Mouse (Mus musculus): ENCODE measurements around the gene Ece1. TPM values are rescaled to one million over a fixed set of nuclear protein-coding genes. Genes with fewer than 3 reads are reported as not detected.
A peak's percentile ranks its signal among the peaks of the same experiment; 100 is the strongest.

Ece1 gene
- polyA plus RNA-seq, 1 experiment from 2014 or later = 48.6 TPM

DNA sequence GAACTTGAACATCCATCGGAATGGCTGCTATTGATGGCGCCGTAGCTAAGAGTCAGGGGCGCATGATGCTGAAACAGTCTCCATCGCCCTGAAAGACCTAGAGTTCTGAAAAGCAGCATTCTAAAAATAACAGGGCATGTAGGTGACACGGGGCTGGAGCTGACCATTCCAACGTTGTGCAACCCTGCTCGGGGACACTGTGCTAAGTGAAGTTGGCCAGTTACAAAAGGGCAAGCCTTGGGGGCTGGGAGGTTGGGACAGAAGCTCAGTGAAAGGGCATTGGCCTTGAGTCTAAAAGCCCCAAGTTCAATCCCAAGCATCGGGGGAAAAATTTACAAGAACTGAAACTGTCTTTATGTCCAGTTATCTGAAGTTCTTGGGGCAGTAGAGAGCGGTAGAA is 81.5 kb downstream of the Ece1 start:
- 89% methylated on average over 10 of the region's 10 CpGs for whole genome bisulfite sequencing
- no peak overlapping the region for H3K4me3 ChIP-seq (replicated peaks; ENCODE audit: low read length)
- H3K4me1 ChIP-seq (ENCODE audit: control insufficient read depth, insufficient read depth, low read length) = no peaks in the 10 kb centered on the region
- H3K27ac ChIP-seq (ENCODE audit: low read length) = no peak overlapping the region
- H3K36me3 ChIP-seq (ENCODE audit: control insufficient read depth, insufficient read depth, low read length) = peaks cover 22% of the 10 kb centered on the region
- H3K9me3 ChIP-seq (replicated peaks; ENCODE audit: control insufficient read depth, low read length) = no peaks in the 10 kb centered on the region
- ATAC-seq (ENCODE audit: insufficient read depth, low FRiP score) = no peak
- no peak overlapping the region for H3K9ac ChIP-seq (ENCODE audit: low read length)
- no peaks in the 10 kb centered on the region for H3K27me3 ChIP-seq (ENCODE audit: control insufficient read depth, insufficient read depth, low read length)
- no peak overlapping the region for H3K4me2 ChIP-seq (ENCODE audit: low read depth, low read length)

DNA sequence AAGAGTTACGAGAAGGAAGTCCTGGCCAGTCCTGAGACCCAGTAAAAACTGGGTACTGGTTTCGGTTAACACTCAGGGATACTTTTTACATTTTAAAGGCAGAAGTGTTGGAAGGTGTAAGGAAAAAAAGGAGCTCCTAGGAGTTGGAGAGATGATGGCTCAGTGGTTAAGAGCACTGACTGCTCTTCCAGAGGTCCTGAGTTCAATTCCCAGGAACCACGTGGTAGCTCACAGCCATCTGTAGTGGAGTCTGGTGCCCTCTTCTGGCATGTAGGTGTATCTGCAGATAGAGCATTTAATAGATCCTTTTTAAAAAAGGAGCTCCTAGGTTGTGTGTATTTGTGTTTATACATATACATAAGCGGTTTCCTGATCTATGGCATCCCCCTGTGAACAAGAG is 83.3 kb downstream of the Ece1 start:
- ATAC-seq (ENCODE audit: insufficient read depth, low FRiP score) = no peak
- H3K9ac ChIP-seq (ENCODE audit: low read length) = no peak overlapping the region
- H3K9me3 ChIP-seq (replicated peaks; ENCODE audit: control insufficient read depth, low read length) = no peaks in the 10 kb centered on the region
- peaks cover 34% of the 10 kb centered on the region for H3K36me3 ChIP-seq (ENCODE audit: control insufficient read depth, insufficient read depth, low read length)
- H3K27me3 ChIP-seq (ENCODE audit: control insufficient read depth, insufficient read depth, low read length) = no peaks in the 10 kb centered on the region
- H3K4me1 ChIP-seq (ENCODE audit: control insufficient read depth, insufficient read depth, low read length) = no peaks in the 10 kb centered on the region
- 74% methylated on average over 4 of the region's 4 CpGs for WGBS
- no peak overlapping the region for H3K27ac ChIP-seq (ENCODE audit: low read length)
- no peak overlapping the region for H3K4me2 ChIP-seq (ENCODE audit: low read depth, low read length)
- no peak overlapping the region for H3K4me3 ChIP-seq (replicated peaks; ENCODE audit: low read length)

DNA sequence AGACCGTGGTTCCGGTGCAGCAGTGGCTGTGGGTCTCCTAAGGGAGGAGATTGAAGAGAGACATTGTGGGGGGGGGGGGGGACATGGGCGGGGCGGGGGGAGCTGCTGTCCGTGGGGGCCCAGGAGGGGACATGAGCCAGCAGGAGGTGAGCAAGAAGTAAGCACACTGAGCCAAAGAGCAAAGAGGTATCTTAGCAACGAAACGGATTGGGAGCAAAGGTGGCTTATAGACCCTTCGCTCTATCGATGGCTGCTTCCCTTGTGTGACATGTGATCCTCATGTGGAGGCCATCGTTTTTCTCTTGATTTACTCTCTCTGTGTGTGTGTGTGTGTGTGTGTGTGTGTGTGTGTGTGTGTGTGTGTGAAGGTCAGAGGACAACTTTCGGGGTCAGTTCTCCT is 84.4 kb downstream of the Ece1 start:
- no peaks in the 10 kb centered on the region for H3K27me3 ChIP-seq (ENCODE audit: control insufficient read depth, insufficient read depth, low read length)
- no peak overlapping the region for H3K9ac ChIP-seq (ENCODE audit: low read length)
- H3K4me3 ChIP-seq (replicated peaks; ENCODE audit: low read length) = no peak overlapping the region
- H3K4me1 ChIP-seq (ENCODE audit: control insufficient read depth, insufficient read depth, low read length) = no peaks in the 10 kb centered on the region
- no peak overlapping the region for H3K4me2 ChIP-seq (ENCODE audit: low read depth, low read length)
- no peaks in the 10 kb centered on the region for H3K9me3 ChIP-seq (replicated peaks; ENCODE audit: control insufficient read depth, low read length)
- peaks cover 31% of the 10 kb centered on the region for H3K36me3 ChIP-seq (ENCODE audit: control insufficient read depth, insufficient read depth, low read length)
- H3K27ac ChIP-seq (ENCODE audit: low read length) = no peak overlapping the region
- ATAC-seq (ENCODE audit: insufficient read depth, low FRiP score) = no peak
- WGBS = 77% methylated on average over 11 of the region's 11 CpGs

DNA sequence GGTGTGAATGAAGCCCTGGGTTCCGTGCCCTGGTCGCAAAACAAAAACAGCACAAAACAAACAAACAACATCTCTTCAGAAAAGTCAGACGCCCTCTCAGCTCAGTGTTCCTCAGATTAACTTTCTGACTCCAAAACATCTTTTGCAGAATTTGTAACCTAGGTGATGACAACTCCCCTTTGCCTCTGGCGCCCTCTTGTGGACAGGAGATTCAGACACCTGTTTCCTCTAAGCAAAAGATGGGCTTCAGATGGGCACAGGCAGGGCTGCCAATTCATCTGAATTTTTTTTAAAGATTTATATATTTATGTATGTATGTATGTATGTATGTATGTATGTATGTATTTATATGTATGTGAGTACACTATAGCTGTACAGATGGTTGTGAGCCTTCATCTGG is 90.8 kb downstream of the Ece1 start:
- Histone ChIP-seq H3K4me2 (ENCODE audit: low read depth, low read length) (no peak overlapping the region), H3K27ac (ENCODE audit: low read length) (no peak overlapping the region), H3K9me3 (replicated peaks; ENCODE audit: control insufficient read depth, low read length) (no peaks in the 10 kb centered on the region), H3K27me3 (ENCODE audit: control insufficient read depth, insufficient read depth, low read length) (no peaks in the 10 kb centered on the region), H3K4me3 (replicated peaks; ENCODE audit: low read length) (no peak overlapping the region), H3K4me1 (ENCODE audit: control insufficient read depth, insufficient read depth, low read length) (no peaks in the 10 kb centered on the region), H3K36me3 (ENCODE audit: control insufficient read depth, insufficient read depth, low read length) (peaks cover 28% of the 10 kb centered on the region), H3K9ac (ENCODE audit: low read length) (no peak overlapping the region)
- ATAC-seq (ENCODE audit: insufficient read depth, low FRiP score) = no peak
- 24% methylated on average over 4 of the region's 4 CpGs for WGBS

DNA sequence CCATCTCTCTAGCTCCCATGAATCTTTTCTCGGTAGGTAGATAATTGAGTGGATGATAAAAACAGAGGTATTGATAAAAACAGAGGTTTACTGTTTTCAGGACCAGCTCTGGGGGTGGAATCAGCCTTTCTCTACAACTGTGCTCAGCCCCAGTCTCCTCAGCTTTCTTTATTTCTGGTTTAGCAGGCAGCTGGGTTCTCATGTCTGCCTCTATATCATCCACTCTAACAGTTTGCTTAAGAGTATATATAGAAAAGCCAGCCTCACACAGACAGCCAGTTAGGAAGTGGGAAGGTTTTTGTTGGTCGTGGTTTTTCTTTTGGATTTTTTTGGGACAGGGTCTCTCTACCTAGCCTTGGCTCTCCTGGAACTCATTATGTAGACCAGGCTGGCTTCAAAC is 92.1 kb downstream of the Ece1 start:
- peaks cover 31% of the 10 kb centered on the region for H3K36me3 ChIP-seq (ENCODE audit: control insufficient read depth, insufficient read depth, low read length)
- WGBS = 83% methylated on average over 2 of the region's 2 CpGs
- ATAC-seq (ENCODE audit: insufficient read depth, low FRiP score) = no peak

DNA sequence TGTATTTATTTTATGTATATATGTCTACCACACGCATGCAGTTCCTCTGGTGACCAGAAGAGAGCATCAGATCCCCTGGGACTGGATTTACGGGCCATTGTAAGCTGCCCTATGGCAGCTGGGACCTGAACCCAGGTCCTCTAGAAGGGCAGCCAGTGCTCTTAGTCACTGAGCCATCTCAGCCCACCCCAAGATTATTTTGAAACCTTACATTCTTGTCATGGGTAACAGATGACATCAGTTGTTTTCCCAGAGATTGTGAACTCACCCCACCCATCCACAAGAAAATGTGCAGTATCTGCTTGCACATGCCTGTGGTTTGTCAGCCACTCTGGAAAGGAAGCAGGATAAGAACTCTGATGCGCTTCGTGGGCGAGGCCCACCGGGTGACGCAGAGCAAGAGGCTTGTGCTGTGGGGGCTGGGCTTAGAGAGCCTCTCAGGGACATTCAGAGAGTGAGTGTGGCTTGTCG is 92.9 kb downstream of the Ece1 start:
- Histone ChIP-seq H3K4me3 (replicated peaks; ENCODE audit: low read length) (no peak overlapping the region), H3K9ac (ENCODE audit: low read length) (no peak overlapping the region), H3K27me3 (ENCODE audit: control insufficient read depth, insufficient read depth, low read length) (no peaks in the 10 kb centered on the region), H3K4me1 (ENCODE audit: control insufficient read depth, insufficient read depth, low read length) (no peaks in the 10 kb centered on the region), H3K4me2 (ENCODE audit: low read depth, low read length) (no peak overlapping the region), H3K27ac (ENCODE audit: low read length) (no peak overlapping the region), H3K36me3 (ENCODE audit: control insufficient read depth, insufficient read depth, low read length) (peaks cover 31% of the 10 kb centered on the region), H3K9me3 (replicated peaks; ENCODE audit: control insufficient read depth, low read length) (peaks cover 5% of the 10 kb centered on the region)
- ATAC-seq (ENCODE audit: insufficient read depth, low FRiP score) = peak; percentile 67
- 69% methylated on average over 8 of the region's 8 CpGs for WGBS

More for the DNA sequence above, 92.1 kb downstream of the Ece1 start:
- no peak overlapping the region for H3K9ac ChIP-seq (ENCODE audit: low read length)
- no peaks in the 10 kb centered on the region for H3K4me1 ChIP-seq (ENCODE audit: control insufficient read depth, insufficient read depth, low read length)
- H3K27ac ChIP-seq (ENCODE audit: low read length) = no peak overlapping the region
- H3K4me2 ChIP-seq (ENCODE audit: low read depth, low read length) = no peak overlapping the region
- no peak overlapping the region for H3K4me3 ChIP-seq (replicated peaks; ENCODE audit: low read length)
- H3K9me3 ChIP-seq (replicated peaks; ENCODE audit: control insufficient read depth, low read length) = no peaks in the 10 kb centered on the region
- H3K27me3 ChIP-seq (ENCODE audit: control insufficient read depth, insufficient read depth, low read length) = no peaks in the 10 kb centered on the region

DNA sequence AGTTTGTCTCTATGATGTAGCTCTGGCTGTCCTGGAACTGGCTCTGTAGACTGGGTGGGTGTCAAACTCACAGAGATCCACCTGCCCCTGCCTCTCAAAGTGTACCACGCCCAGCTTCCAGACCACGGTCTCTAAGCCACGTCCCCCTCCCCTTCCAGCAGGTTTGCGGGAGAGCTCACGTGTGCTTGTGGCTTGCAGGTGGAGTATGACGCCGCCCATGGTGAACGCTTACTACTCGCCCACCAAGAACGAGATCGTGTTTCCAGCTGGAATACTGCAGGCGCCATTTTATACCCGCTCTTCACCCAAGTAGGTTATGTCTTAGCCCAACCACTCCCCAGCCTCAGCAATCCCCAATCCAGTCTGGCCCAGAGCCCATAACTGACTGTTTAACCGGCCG is 94.2 kb downstream of the Ece1 start:
- Histone ChIP-seq H3K4me1 (ENCODE audit: control insufficient read depth, insufficient read depth, low read length) (no peaks in the 10 kb centered on the region), H3K27me3 (ENCODE audit: control insufficient read depth, insufficient read depth, low read length) (no peaks in the 10 kb centered on the region), H3K4me2 (ENCODE audit: low read depth, low read length) (no peak overlapping the region), H3K9ac (ENCODE audit: low read length) (no peak overlapping the region), H3K4me3 (replicated peaks; ENCODE audit: low read length) (no peak overlapping the region), H3K36me3 (ENCODE audit: control insufficient read depth, insufficient read depth, low read length) (peaks cover 24% of the 10 kb centered on the region), H3K27ac (ENCODE audit: low read length) (no peak overlapping the region), H3K9me3 (replicated peaks; ENCODE audit: control insufficient read depth, low read length) (peaks cover 5% of the 10 kb centered on the region)
- 94% methylated on average over 15 of the region's 15 CpGs for WGBS
- no peak for ATAC-seq (ENCODE audit: insufficient read depth, low FRiP score)

DNA sequence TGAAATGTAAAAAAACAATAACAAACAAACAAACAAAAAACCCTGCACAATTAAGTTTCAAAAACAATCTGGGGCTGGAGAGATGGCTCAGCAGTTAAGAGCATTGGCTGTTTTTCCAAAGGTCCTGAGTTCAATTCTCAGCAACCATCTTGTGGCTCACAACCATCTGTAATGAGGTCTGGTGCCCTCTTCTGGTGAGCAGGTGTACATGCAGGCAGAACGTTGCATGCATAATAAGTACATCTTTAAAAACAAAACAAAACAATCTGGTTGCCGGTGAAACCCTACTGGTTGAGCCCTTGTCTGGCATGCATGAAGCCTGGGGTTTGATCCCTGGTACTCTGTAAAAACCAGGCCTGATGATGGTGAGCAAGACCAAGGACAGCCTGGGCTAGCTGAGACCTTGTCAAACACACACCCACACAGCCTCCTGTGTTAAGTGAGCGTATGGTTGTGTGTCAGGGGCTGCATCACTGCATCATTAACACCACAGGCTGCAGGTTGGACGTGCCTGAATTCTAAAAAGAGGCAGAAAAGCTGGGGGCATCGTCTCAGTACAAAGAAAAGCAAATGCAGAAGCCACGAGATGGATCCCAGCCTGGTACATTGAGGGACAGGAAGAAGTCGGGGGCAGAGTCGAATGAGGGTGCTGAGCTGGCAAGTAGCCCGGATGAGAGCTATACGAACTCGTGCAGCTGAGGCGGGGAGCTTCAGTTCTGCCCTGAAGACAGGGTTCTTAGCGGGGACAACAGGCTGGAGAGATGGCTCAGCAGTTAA is 98.0 kb downstream of the Ece1 start:
- no peaks in the 10 kb centered on the region for H3K4me1 ChIP-seq (ENCODE audit: control insufficient read depth, insufficient read depth, low read length)
- H3K9ac ChIP-seq (ENCODE audit: low read length) = no peak overlapping the region
- no peaks in the 10 kb centered on the region for H3K27me3 ChIP-seq (ENCODE audit: control insufficient read depth, insufficient read depth, low read length)
- WGBS = 81% methylated on average over 13 of the region's 13 CpGs
- peaks cover 5% of the 10 kb centered on the region for H3K9me3 ChIP-seq (replicated peaks; ENCODE audit: control insufficient read depth, low read length)
- H3K27ac ChIP-seq (ENCODE audit: low read length) = 0 out of 2 replicates have a peak overlapping the region, but pooled peaks have one; percentile 18
- no peak for ATAC-seq (ENCODE audit: insufficient read depth, low FRiP score)
- H3K4me2 ChIP-seq (ENCODE audit: low read depth, low read length) = no peak overlapping the region
- peaks cover 31% of the 10 kb centered on the region for H3K36me3 ChIP-seq (ENCODE audit: control insufficient read depth, insufficient read depth, low read length)
- H3K4me3 ChIP-seq (replicated peaks; ENCODE audit: low read length) = no peak overlapping the region

DNA sequence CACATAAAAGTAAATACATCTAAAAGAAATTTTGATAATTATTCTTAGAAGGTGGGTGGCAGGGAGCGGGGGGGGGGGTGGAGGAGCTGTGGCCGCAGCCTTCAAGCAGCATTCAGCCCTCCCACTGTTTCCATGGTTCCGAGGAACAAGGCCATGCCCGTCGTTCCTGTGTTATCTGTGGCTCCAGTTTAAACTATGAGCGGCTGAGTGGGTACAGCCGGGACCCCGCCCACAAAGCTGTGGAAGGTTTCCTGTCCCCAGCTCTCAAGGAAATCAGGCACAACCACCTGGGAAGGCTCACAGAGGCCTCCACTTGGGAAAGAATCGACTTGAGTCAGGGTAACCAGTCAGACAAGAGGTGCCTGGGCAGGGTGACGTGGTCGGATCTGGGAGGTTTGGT is 98.7 kb downstream of the Ece1 start:
- peaks cover 5% of the 10 kb centered on the region for H3K9me3 ChIP-seq (replicated peaks; ENCODE audit: control insufficient read depth, low read length)
- H3K4me2 ChIP-seq (ENCODE audit: low read depth, low read length) = no peak overlapping the region
- H3K9ac ChIP-seq (ENCODE audit: low read length) = no peak overlapping the region
- H3K4me1 ChIP-seq (ENCODE audit: control insufficient read depth, insufficient read depth, low read length) = no peaks in the 10 kb centered on the region
- H3K27me3 ChIP-seq (ENCODE audit: control insufficient read depth, insufficient read depth, low read length) = no peaks in the 10 kb centered on the region
- 0 out of 2 replicates have a peak overlapping the region, but pooled peaks have one; percentile 18 for H3K27ac ChIP-seq (ENCODE audit: low read length)
- peak; percentile 71; the same call in 1 of the 2 replicates for ATAC-seq (ENCODE audit: insufficient read depth, low FRiP score)
- peaks cover 30% of the 10 kb centered on the region for H3K36me3 ChIP-seq (ENCODE audit: control insufficient read depth, insufficient read depth, low read length)
- H3K4me3 ChIP-seq (replicated peaks; ENCODE audit: low read length) = no peak overlapping the region
- WGBS = 60% methylated on average over 11 of the region's 11 CpGs

Measured in stomach, embryonic 16.5 days (tissue).